Mouse (Mus musculus): ENCODE measurements around the gene Sesn1.

The Sesn1 gene

DNA sequence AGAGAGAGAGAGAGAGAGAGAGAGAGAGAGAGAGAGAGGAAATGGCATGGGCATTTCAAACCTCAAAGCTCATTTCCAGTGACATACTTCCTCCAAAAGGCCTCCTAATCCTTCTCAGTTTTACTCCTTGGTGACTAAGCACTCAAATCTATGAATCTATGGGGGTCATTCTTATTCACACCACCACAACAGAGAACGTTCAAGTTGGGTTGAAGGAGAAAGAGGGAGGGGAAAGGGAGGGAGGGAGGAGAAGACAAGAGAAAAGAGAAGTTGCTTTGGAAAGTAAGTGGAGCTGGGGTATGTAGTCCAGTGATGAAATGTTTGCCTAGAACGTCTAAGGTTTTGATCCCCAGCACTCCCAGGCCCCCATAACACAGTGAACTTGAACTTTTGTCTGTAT is 60.4 kb downstream of the Sesn1 start:
- ATAC-seq (ENCODE audit: low TSS enrichment) = no peak

DNA sequence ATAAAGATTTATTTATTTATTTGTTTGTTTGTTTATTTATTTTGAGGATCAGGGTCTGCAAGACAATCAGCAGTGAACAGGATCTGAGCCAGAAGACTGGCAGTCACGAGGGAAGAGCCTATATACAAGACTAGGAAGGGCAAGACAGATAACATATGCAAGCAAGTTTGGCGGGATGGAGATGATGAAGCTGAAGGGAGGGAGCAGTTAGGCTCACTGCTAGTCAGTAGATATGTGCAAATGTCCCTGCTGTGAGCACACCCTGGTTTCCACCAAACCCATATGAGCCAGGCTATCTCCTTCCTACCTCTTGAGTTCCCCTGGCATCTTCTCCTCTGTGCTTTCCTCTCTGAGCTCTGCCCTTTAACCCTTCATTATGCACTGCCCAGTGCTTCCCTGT is 61.8 kb downstream of the Sesn1 start:
- ATAC-seq (ENCODE audit: low TSS enrichment) = no peak

DNA sequence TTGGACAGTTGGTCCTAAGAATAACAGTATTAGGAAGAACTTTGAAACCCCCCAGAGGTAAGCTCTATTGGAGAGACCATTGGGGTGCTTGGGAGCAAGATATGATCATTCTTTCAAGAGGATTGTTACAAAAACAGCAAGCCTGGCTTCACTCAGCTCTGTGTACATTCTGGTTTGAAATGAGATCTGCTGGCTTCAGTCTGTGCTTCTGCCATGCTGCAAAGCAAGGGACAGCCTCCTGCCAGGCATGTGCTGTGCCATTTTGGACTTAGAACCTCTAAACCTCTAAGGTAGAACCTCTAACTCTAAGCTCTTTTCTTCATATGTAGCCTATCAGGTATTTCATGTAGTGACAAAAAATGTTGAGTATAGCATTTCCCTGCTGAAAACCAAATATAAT is 65.9 kb downstream of the Sesn1 start:
- ATAC-seq (ENCODE audit: low TSS enrichment) = no peak

- ATAC-seq (ENCODE audit: low TSS enrichment) = peak; percentile 71
Observed at GRCm38 (mm10) chr10:41878344-41878743, 68.6 kb downstream of the Sesn1 start.

- ATAC-seq (ENCODE audit: low TSS enrichment) = no peak
Observed at GRCm38 (mm10) chr10:41879675-41880074, 69.9 kb downstream of the Sesn1 start.

DNA sequence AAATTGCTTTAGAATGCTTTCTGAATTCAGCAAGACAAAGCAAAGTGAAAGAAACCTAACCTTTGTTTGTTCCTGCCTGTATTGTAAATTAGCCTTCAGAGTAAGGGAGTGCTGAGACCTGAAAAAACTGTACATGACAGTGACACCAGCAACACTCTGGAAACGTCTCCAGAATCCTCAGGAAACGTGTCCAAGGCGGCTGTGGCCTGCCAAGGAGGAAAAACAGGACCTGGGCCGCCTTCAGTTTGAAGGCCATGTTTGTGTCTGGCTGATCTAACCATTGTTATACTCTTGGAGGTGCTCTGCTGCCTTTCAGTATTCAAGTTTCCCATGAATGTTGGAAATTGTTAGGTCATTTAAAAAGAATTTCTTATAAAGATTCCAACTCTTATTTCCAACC is 70.5 kb downstream of the Sesn1 start:
- ATAC-seq (ENCODE audit: low TSS enrichment) = no peak

GRCm38 (mm10) chr10:41880777-41881176 is 71.0 kb downstream of the Sesn1 start:
- ATAC-seq (ENCODE audit: low TSS enrichment) = no peak

GRCm38 (mm10) chr10:41881438-41881837 is 71.7 kb downstream of the Sesn1 start:
- ATAC-seq (ENCODE audit: low TSS enrichment) = no peak

- peak; percentile 62 for ATAC-seq (ENCODE audit: low TSS enrichment)
Observed at GRCm38 (mm10) chr10:41883741-41884575, 74.2 kb downstream of the Sesn1 start.

DNA sequence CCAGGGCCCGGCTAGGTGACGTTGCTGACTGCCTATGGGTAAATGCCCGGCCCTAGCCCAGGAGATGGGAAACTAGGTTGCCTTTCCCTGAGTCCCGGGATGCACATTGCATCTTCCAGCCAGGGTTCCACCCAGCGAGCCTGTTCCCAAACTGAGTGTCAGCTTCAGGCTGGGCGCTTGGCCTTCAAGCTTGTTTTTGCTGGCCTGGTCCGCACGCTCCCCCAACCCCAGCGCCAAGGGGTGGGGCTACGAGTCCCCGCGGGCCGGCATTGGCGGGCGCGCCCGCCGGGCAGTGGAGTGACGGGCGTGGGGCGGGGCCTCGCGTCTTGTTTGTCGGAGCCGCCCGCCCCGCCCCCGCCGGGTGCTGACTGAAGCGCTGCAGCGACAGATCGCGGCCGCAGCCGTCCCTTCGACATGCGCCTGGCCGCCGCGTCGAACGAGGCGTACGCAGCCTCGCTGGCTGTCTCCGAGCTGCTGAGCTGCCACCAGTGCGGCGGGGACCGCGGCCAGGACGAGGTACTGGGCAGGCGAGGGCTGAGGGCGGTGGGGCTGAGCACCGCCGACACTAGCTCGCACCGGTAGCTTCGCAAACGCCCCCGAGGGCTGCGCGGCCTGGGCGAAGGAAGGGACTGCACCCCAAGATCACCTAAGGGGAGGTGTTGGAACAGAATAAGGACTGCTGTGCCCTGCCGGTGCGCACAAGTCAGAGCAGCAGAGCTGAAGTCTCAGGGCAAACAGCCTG is 77.5 kb downstream of the Sesn1 start:
- peak; percentile 82 for ATAC-seq (ENCODE audit: low TSS enrichment)

DNA sequence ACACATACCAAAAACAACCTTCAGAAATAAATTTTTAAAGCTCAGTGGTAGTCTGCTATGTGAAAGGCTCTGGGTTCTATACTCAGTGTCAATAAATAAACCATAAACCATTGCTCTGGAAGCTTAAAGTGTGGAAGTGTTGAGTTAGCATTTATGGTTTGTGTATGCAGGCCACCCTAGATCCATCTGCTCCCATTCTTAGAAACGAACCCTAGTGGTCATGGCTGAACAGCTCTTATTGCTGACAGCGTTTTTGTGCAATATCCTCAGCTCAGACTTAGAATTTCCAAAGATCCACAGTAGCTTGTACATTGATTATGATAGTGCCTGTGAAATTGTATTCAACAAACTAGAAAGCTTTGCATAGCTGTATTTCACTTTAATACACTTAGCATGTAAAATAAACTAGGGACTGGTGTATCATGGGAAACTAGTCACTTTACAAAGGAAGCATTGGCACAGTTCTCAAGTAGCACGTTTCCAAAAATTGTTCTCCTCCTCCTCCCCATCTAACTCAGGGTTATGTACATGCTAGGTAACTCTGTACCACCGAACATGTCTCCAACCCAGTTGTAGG is 78.7 kb downstream of the Sesn1 start:
- peak; percentile 25; the same call in 1 of the 2 replicates for ATAC-seq (ENCODE audit: low TSS enrichment)

DNA sequence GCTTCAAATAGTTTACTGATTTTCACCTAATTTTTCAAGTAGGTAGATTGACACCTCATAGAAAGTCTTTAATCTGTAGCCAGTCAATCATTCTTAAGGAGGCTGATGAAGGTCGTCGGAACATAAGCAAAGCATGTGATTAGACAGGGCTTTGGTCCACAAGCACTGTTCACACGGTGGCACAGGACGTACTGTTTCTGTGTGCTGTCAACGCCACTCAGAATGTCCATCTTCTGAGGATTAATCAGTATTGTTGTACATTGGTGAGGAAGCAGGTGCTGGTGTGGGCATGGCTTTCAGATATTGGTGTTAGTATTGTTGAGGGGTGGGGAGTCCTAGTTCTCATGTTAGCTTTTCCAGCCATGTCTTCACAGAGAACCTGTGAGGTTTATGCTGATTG is 79.8 kb downstream of the Sesn1 start:
- no peak for ATAC-seq (ENCODE audit: low TSS enrichment)

DNA sequence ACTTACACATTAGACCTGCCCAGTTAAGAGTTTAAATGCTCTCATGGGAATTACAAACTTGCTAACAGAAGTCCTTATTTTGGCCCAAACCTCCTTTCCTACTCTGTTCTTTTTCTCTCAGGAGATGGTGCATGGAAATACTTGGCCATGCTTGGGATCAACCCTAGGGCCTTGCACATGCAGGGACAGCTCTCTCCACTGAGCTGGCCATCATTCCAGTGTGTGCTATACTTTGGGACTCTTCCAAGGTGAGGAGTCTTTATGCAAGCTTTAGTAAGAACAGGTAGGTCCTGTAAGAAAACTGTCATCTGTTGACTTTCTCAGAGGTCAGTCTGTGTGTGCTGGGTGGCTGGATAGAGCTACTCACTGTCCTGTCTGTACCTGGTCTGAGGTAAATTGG is 80.8 kb downstream of the Sesn1 start:
- ATAC-seq (ENCODE audit: low TSS enrichment) = no peak

DNA sequence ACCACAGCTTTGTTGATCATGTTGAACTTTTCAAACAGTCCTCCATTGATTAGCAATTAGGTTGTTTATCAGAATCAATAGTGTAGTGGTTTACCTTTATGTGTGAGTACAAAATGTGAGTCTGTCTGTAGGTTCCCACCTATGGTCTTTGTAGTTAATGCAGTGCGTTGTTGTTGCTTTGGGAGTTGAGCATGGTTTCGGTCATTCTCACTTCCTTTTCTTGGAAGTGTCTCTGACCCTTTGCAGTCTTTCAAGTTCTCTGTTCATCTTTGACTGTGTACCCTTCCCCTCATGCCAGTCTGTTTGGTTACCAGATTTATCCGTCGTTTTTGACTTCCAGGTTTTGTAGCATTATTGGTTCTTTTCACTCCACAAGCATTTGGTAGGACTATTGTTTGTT is 81.6 kb downstream of the Sesn1 start:
- ATAC-seq (ENCODE audit: low TSS enrichment) = no peak

- peak; percentile 69 for ATAC-seq (ENCODE audit: low TSS enrichment)
Observed at GRCm38 (mm10) chr10:41893433-41894411, 84.0 kb downstream of the Sesn1 start.

DNA sequence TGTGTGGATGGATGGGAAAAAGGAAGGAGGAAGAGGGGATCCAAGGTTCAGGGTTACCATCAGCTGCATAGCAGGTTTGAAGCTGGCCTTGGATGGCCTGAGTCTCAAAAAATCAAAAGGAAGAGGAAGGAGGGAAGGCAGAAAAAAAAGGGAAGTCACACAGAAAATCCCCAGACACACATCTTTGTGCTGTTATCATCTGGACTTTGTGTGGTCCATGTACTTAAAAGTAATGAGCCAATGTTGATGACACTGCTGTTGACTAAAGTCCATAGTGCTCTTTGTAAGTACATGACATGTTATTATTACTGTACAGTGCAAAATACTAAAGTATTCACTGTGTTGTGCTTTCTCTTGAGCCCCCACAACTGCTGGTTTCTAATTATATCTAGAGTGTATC is 86.7 kb downstream of the Sesn1 start:
- no peak for ATAC-seq (ENCODE audit: low TSS enrichment)

- no peak for ATAC-seq (ENCODE audit: low TSS enrichment)
Observed at GRCm38 (mm10) chr10:41896865-41897264, 87.1 kb downstream of the Sesn1 start.

- no peak for ATAC-seq (ENCODE audit: low TSS enrichment)
Observed at GRCm38 (mm10) chr10:41901456-41901855, 91.7 kb downstream of the Sesn1 start.

- no peak for ATAC-seq (ENCODE audit: low TSS enrichment)
Observed at GRCm38 (mm10) chr10:41901864-41902263, 92.1 kb downstream of the Sesn1 start.

- no peak for ATAC-seq (ENCODE audit: low TSS enrichment)
Observed at GRCm38 (mm10) chr10:41907473-41907872, 97.7 kb downstream of the Sesn1 start.

DNA sequence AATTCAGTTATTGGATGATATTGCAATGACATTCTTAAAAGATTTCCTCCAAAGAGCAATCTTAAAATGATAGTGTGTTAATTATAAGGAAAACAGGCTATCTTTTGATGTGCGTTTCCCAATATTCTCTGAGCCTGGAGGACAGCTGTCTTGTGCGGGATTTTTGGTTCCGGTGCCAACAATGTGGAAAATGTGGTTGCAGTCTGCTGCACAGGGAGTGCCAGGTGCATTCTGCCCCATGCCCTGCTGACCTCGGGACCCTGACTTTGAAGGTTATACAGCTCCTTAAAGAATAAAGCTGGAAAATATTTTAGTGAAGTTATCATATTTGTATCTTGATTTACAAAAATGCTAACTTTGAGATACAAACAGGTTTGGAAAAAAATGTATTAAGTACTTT is 98.2 kb downstream of the Sesn1 start:
- no peak for ATAC-seq (ENCODE audit: low TSS enrichment)

DNA sequence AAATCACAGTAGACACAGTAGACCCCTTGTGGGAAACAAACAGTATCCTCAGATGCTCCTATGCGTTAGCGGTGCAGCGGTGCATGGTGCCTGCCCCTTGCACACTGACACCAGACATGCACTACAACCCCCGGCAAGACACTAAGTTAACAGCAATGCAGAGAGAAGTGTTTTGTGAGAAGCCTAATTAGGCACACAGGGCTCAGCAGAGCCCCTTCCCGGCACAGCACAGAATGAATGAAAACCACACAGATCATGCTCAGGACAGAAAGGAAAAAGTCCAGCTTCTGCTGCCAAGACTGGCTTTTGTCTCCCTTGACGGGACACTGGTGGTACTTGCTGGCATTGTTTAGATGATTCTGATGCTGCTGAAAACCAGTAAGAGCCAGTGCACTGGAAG is 99.2 kb downstream of the Sesn1 start:
- 0 out of 2 replicates have a peak, but pooled peaks have one; percentile 9 for ATAC-seq (ENCODE audit: low TSS enrichment)

Measured in frontal cortex, adult (tissue).